28 mouse cellular contexts compared by ENCODE assay signal in the genomic region with DNA sequence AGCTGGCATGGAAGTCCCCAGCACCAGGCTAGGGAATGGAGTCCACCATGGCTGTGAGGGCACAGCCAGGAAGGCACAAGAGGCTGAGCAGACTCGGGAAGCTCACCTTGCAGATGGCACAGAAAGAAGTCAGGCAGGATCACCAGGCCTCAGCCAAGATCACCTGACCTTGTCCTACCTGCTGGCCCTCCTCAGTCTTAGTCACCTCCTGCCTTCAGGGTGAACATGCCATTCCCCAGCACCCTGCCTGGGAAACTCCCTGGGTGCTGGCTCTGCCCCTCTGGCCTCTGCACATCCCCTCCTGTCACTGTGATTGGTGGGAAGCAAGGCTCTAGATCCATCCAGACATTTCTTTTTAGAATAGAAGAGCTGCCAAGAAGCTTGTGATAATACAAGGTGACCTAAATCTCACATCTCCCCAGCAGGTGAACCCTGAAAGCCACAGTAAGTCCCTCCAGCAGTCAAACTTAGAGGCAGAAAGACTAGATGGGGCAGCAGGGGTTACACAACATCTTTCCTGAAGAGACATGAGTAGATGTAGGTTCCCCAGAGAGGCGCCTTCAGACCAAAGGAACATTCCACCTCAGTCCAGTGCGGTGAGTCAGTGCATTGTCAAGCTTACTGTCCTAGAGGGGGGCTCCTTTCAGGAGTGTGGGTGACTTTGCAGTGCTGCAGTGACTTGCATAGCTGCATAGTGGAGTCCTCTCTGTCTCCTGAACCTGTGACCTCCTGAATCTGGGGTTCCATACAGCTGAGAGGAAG. TPM values are rescaled to one million over a fixed set of nuclear protein-coding genes. Genes with fewer than 3 reads are reported as not detected.
DNase-seq lines count a peak whose midpoint lies in the region; ATAC-seq lines count a peak whose summit lies in the region.
"Had no signal": no experiment of that assay in that cellular context is flagged by ENCODE, and none has a peak within 500 bp of the region (broad histone marks: within the 10 kb centered on the region; RNA-seq: fewer than 3 reads in every experiment).

No protein-coding gene starts in this region.

- 0 out of 2 replicates have a peak, but pooled peaks have one; percentile 9 for ATAC-seq in common myeloid progenitor, adult 5-6 weeks (replicated peaks; ENCODE audit: low read depth, poor library complexity, severe bottlenecking)
- peak; percentile 33; the same call in 1 of the 2 replicates for ATAC-seq in megakaryocyte progenitor cell, adult 5-6 weeks (replicated peaks; ENCODE audit: poor library complexity)
- ATAC-seq in midbrain, embryonic 16.5 days: no peak
- ATAC-seq: forebrain, embryonic 15.5 days; liver, embryonic 12.5 days; liver, postnatal 0 days had no signal

- no peaks in the 10 kb centered on the region for H3K9me3 ChIP-seq in midbrain, embryonic 16.5 days (replicated peaks; ENCODE audit: control insufficient read depth, low read length, poor library complexity, severe bottlenecking)
- H3K9me3 ChIP-seq: forebrain, embryonic 15.5 days; heart, embryonic 12.5 days; liver, embryonic 12.5 days; midbrain, embryonic 10.5 days; neural tube, embryonic 12.5 days had no signal

- no peaks in the 10 kb centered on the region for H3K36me3 ChIP-seq in midbrain, embryonic 16.5 days (ENCODE audit: control insufficient read depth, insufficient read depth, low read length)
- H3K36me3 ChIP-seq: forebrain, embryonic 15.5 days; heart, embryonic 12.5 days; liver, embryonic 12.5 days; midbrain, embryonic 10.5 days; neural tube, embryonic 12.5 days had no signal

- no peak overlapping the region for H3K4me2 ChIP-seq in midbrain, embryonic 16.5 days (ENCODE audit: low read length)
- H3K4me2 ChIP-seq: forebrain, embryonic 15.5 days; heart, embryonic 12.5 days; hindbrain, embryonic 14.5 days; liver, embryonic 12.5 days; neural tube, embryonic 12.5 days had no signal

- peak; percentile 29 for DNase-seq in urinary bladder, postnatal 14 days (ENCODE audit: low spot score)
- DNase-seq in urinary bladder, postnatal 10 days (ENCODE audit: low spot score): no peak
- DNase-seq in embryo, embryonic 11 days: no peak
- no peak for DNase-seq in thymus, postnatal 0 days (ENCODE audit: low spot score)
- DNase-seq: adrenal gland, postnatal 10 days; B cell, adult 2 months; cerebellum, adult 11-12 months; cerebellum, postnatal 10 days; gastrocnemius, postnatal 25 days; heart, adult 2 months; heart, postnatal 4 days; kidney, adult 18-20 months; kidney, postnatal 36 days; liver, postnatal 0 days; lung, postnatal 4 days; right cerebral cortex, adult 18-20 months; spleen, adult 18-20 months had no signal

- no peak overlapping the region for H3K27ac ChIP-seq in midbrain, embryonic 16.5 days (ENCODE audit: low read length)
- H3K27ac ChIP-seq: forebrain, embryonic 15.5 days; heart, adult 2 months; hindbrain, embryonic 14.5 days; layer of hippocampus, adult 2 months; liver, embryonic 12.5 days; midbrain, embryonic 10.5 days; neural tube, embryonic 12.5 days had no signal

- WGBS in midbrain, embryonic 16.5 days: 65% methylated on average over 3 of the region's 3 CpGs

- no peaks in the 10 kb centered on the region for H3K4me1 ChIP-seq in midbrain, embryonic 16.5 days (ENCODE audit: control insufficient read depth, insufficient read depth, low read length)
- H3K4me1 ChIP-seq: forebrain, embryonic 15.5 days; liver, embryonic 12.5 days; neural tube, embryonic 12.5 days had no signal

- H3K4me3 ChIP-seq in midbrain, embryonic 16.5 days (ENCODE audit: low read depth, low read length): no peak overlapping the region
- H3K4me3 ChIP-seq: forebrain, embryonic 15.5 days; heart, adult 2 months; heart, embryonic 12.5 days; layer of hippocampus, adult 2 months; liver, embryonic 12.5 days; midbrain, embryonic 10.5 days; myocyte; neural tube, embryonic 12.5 days had no signal

- no peaks in the 10 kb centered on the region for H3K27me3 ChIP-seq in midbrain, embryonic 16.5 days (ENCODE audit: control insufficient read depth, insufficient read depth, low read depth, low read length)
- H3K27me3 ChIP-seq: forebrain, embryonic 15.5 days; neural tube, embryonic 12.5 days had no signal

- no peak overlapping the region for H3K9ac ChIP-seq in midbrain, embryonic 16.5 days (ENCODE audit: low read depth, low read length)
- H3K9ac ChIP-seq: forebrain, embryonic 15.5 days; heart, embryonic 12.5 days; hindbrain, embryonic 14.5 days; liver, embryonic 12.5 days; liver, postnatal 0 days; neural tube, embryonic 12.5 days had no signal

RNA-seq across cellular contexts. Expression of a gene that starts 13.6 kb away (rescaled TPM):
- 53.3 and 66.6 TPM in 2 replicates for total RNA-seq in common myeloid progenitor, adult 5-6 weeks (2017)
- 54.2 and 59.0 TPM in 2 replicates for total RNA-seq in megakaryocyte progenitor cell, adult 5-6 weeks (2015)
- 29.6 and 51.7 TPM in 2 replicates for total RNA-seq in megakaryocyte progenitor cell, adult 5-6 weeks (2017)
- 20.8 and 24.8 TPM in 2 replicates for polyA plus RNA-seq in midbrain, embryonic 16.5 days (2015; fragmentation: Nextera tagmentation; extraction: Ambion mirVana)
- polyA plus RNA-seq in thymus, postnatal 0 days (2015; fragmentation: Nextera tagmentation; extraction: Ambion mirVana): 26.0 and 27.0 TPM in 2 replicates

RNA-seq across cellular contexts. Expression of a gene that starts 15.2 kb away (rescaled TPM):
- total RNA-seq in common myeloid progenitor, adult 5-6 weeks (2017): 7.1 and 8.3 TPM in 2 replicates
- 9.5 and 12.2 TPM in 2 replicates for total RNA-seq in megakaryocyte progenitor cell, adult 5-6 weeks (2015)
- total RNA-seq in megakaryocyte progenitor cell, adult 5-6 weeks (2017): 6.8 and 7.7 TPM in 2 replicates
- 4.0 and 4.5 TPM in 2 replicates for polyA plus RNA-seq in midbrain, embryonic 16.5 days (2015; fragmentation: Nextera tagmentation; extraction: Ambion mirVana)
- 8.3 and 10.0 TPM in 2 replicates for polyA plus RNA-seq in thymus, postnatal 0 days (2015; fragmentation: Nextera tagmentation; extraction: Ambion mirVana)
